19 mouse cellular contexts compared by ENCODE assay signal in genomic region chr5:71964876-71965432, GRCm38 (mm10).
DNase-seq lines count a peak whose midpoint lies in the region; ATAC-seq lines count a peak whose summit lies in the region.
"Had no signal": no experiment of that assay in that cellular context is flagged by ENCODE, and none has a peak within 500 bp of the region (broad histone marks: within the 10 kb centered on the region; RNA-seq: fewer than 3 reads in every experiment).

No protein-coding gene starts in this region.

- WGBS in forebrain, embryonic 14.5 days = 79% methylated on average over 4 of the region's 4 CpGs
- WGBS in forebrain, embryonic 13.5 days = 79% methylated on average over 4 of the region's 4 CpGs
- WGBS in hindbrain, embryonic 16.5 days = 70% methylated on average over 4 of the region's 4 CpGs
- 66% methylated on average over 4 of the region's 4 CpGs for WGBS in hindbrain, embryonic 13.5 days
- 59% methylated on average over 4 of the region's 4 CpGs for WGBS in neural tube, embryonic 12.5 days
- WGBS in neural tube, embryonic 15.5 days = 47% methylated on average over 4 of the region's 4 CpGs

- no peak overlapping the region for H3K4me2 ChIP-seq in forebrain, embryonic 14.5 days (ENCODE audit: low read length)
- H3K4me2 ChIP-seq in forebrain, embryonic 13.5 days = no peak overlapping the region
- no peak overlapping the region for H3K4me2 ChIP-seq in hindbrain, embryonic 16.5 days (ENCODE audit: low read length)
- no peak overlapping the region for H3K4me2 ChIP-seq in hindbrain, embryonic 13.5 days
- H3K4me2 ChIP-seq in neural tube, embryonic 12.5 days (replicated peaks) = no peak overlapping the region
- H3K4me2 ChIP-seq in neural tube, embryonic 15.5 days = no peak overlapping the region
- H3K4me2 ChIP-seq: embryonic facial prominence, embryonic 12.5 days; forebrain, embryonic 12.5 days; heart, embryonic 13.5 days had no signal

- no peaks in the 10 kb centered on the region for H3K9me3 ChIP-seq in forebrain, embryonic 14.5 days (replicated peaks; ENCODE audit: control insufficient read depth, low read length)
- no peaks in the 10 kb centered on the region for H3K9me3 ChIP-seq in forebrain, embryonic 13.5 days (replicated peaks)
- no peaks in the 10 kb centered on the region for H3K9me3 ChIP-seq in hindbrain, embryonic 16.5 days (ENCODE audit: control insufficient read depth, low read length)
- H3K9me3 ChIP-seq in hindbrain, embryonic 13.5 days = no peaks in the 10 kb centered on the region
- H3K9me3 ChIP-seq in neural tube, embryonic 12.5 days = no peaks in the 10 kb centered on the region
- H3K9me3 ChIP-seq in neural tube, embryonic 15.5 days (replicated peaks) = no peaks in the 10 kb centered on the region
- H3K9me3 ChIP-seq: embryonic facial prominence, embryonic 12.5 days; forebrain, embryonic 12.5 days; heart, embryonic 13.5 days had no signal

- no peaks in the 10 kb centered on the region for H3K36me3 ChIP-seq in forebrain, embryonic 14.5 days (ENCODE audit: control insufficient read depth, insufficient read depth, low read length)
- no peaks in the 10 kb centered on the region for H3K36me3 ChIP-seq in forebrain, embryonic 13.5 days (ENCODE audit: poor library complexity, severe bottlenecking)
- no peaks in the 10 kb centered on the region for H3K36me3 ChIP-seq in hindbrain, embryonic 16.5 days (ENCODE audit: control insufficient read depth, insufficient read depth, low read length)
- H3K36me3 ChIP-seq in hindbrain, embryonic 13.5 days = no peaks in the 10 kb centered on the region
- H3K36me3 ChIP-seq in neural tube, embryonic 12.5 days = no peaks in the 10 kb centered on the region
- H3K36me3 ChIP-seq in neural tube, embryonic 15.5 days = no peaks in the 10 kb centered on the region
- H3K36me3 ChIP-seq: embryonic facial prominence, embryonic 12.5 days; forebrain, embryonic 12.5 days; heart, embryonic 13.5 days had no signal

- 0 out of 2 replicates have a peak, but pooled peaks cover 1% of the 10 kb centered on the region for H3K4me1 ChIP-seq in forebrain, embryonic 14.5 days (ENCODE audit: control insufficient read depth, insufficient read depth, low read length)
- peaks cover 4% of the 10 kb centered on the region; the same call in 1 of the 2 replicates for H3K4me1 ChIP-seq in forebrain, embryonic 13.5 days
- H3K4me1 ChIP-seq in hindbrain, embryonic 16.5 days (ENCODE audit: control insufficient read depth, insufficient read depth, low read depth, low read length) = peaks cover 1% of the 10 kb centered on the region
- H3K4me1 ChIP-seq in hindbrain, embryonic 13.5 days (replicated peaks) = no peaks in the 10 kb centered on the region
- H3K4me1 ChIP-seq in neural tube, embryonic 12.5 days = no peaks in the 10 kb centered on the region
- peaks cover under 1% of the 10 kb centered on the region; the same call in 1 of the 2 replicates for H3K4me1 ChIP-seq in neural tube, embryonic 15.5 days
- H3K4me1 ChIP-seq: embryonic facial prominence, embryonic 12.5 days; heart, embryonic 13.5 days had no signal

- H3K27ac ChIP-seq in forebrain, embryonic 14.5 days (ENCODE audit: low read depth, low read length) = no peak overlapping the region
- H3K27ac ChIP-seq in forebrain, embryonic 13.5 days = no peak overlapping the region
- no peak overlapping the region for H3K27ac ChIP-seq in hindbrain, embryonic 16.5 days (ENCODE audit: low read depth, low read length)
- H3K27ac ChIP-seq in hindbrain, embryonic 13.5 days = no peak overlapping the region
- H3K27ac ChIP-seq in neural tube, embryonic 12.5 days = no peak overlapping the region
- H3K27ac ChIP-seq in neural tube, embryonic 15.5 days (replicated peaks) = no peak overlapping the region
- H3K27ac ChIP-seq: embryonic facial prominence, embryonic 12.5 days; forebrain, embryonic 12.5 days; heart, embryonic 13.5 days; hindbrain, postnatal 0 days had no signal

- peak; percentile 17 for DNase-seq in forebrain, embryonic 14.5 days (ENCODE audit: low spot score)
- no peak for DNase-seq in cerebellum, adult 11 months
- DNase-seq: adrenal gland, postnatal 10 days; cerebellum, adult 11-12 months; cerebellum, adult 9-10 months; cerebellum, postnatal 25 days; gastrocnemius, postnatal 36 days; heart, adult 11 months; heart, postnatal 36 days; kidney, adult 11 months had no signal

- H3K27me3 ChIP-seq in forebrain, embryonic 14.5 days (replicated peaks; ENCODE audit: control insufficient read depth, insufficient read depth, low read length) = no peaks in the 10 kb centered on the region
- no peaks in the 10 kb centered on the region for H3K27me3 ChIP-seq in forebrain, embryonic 13.5 days
- H3K27me3 ChIP-seq in hindbrain, embryonic 16.5 days (replicated peaks; ENCODE audit: control insufficient read depth, insufficient read depth, low read length) = no peaks in the 10 kb centered on the region
- no peaks in the 10 kb centered on the region for H3K27me3 ChIP-seq in hindbrain, embryonic 13.5 days
- H3K27me3 ChIP-seq in neural tube, embryonic 12.5 days (replicated peaks) = no peaks in the 10 kb centered on the region
- no peaks in the 10 kb centered on the region for H3K27me3 ChIP-seq in neural tube, embryonic 15.5 days (replicated peaks)
- H3K27me3 ChIP-seq: embryonic facial prominence, embryonic 12.5 days; forebrain, embryonic 12.5 days; heart, embryonic 13.5 days had no signal

- peak; percentile 40; the same call in 1 of the 2 replicates for ATAC-seq in forebrain, embryonic 14.5 days
- no peak for ATAC-seq in forebrain, embryonic 13.5 days
- ATAC-seq in hindbrain, embryonic 16.5 days = 0 out of 2 replicates have a peak, but pooled peaks have one; percentile 48
- no peak for ATAC-seq in hindbrain, embryonic 13.5 days (ENCODE audit: low FRiP score)
- 0 out of 2 replicates have a peak, but pooled peaks have one; percentile 50 for ATAC-seq in neural tube, embryonic 12.5 days (ENCODE audit: low FRiP score, low read depth)
- ATAC-seq in neural tube, embryonic 15.5 days (ENCODE audit: low FRiP score) = no peak; the same call in 1 of the 2 replicates
- ATAC-seq: hindbrain, postnatal 0 days had no signal

- H3K9ac ChIP-seq in forebrain, embryonic 14.5 days (ENCODE audit: low read length) = no peak overlapping the region
- no peak overlapping the region for H3K9ac ChIP-seq in forebrain, embryonic 13.5 days
- no peak overlapping the region for H3K9ac ChIP-seq in hindbrain, embryonic 16.5 days (ENCODE audit: low read depth, low read length)
- H3K9ac ChIP-seq in hindbrain, embryonic 13.5 days = no peak overlapping the region
- no peak overlapping the region for H3K9ac ChIP-seq in neural tube, embryonic 12.5 days
- H3K9ac ChIP-seq in neural tube, embryonic 15.5 days (replicated peaks) = no peak overlapping the region
- H3K9ac ChIP-seq: embryonic facial prominence, embryonic 12.5 days; forebrain, embryonic 12.5 days; heart, embryonic 13.5 days had no signal

- H3K4me3 ChIP-seq in forebrain, embryonic 14.5 days (ENCODE audit: low read depth, low read length) = no peak overlapping the region
- H3K4me3 ChIP-seq in forebrain, embryonic 13.5 days = no peak overlapping the region
- H3K4me3 ChIP-seq in hindbrain, embryonic 16.5 days (ENCODE audit: low read length) = no peak overlapping the region
- H3K4me3 ChIP-seq in hindbrain, embryonic 13.5 days = no peak overlapping the region
- H3K4me3 ChIP-seq in neural tube, embryonic 12.5 days = no peak overlapping the region
- H3K4me3 ChIP-seq in neural tube, embryonic 15.5 days (replicated peaks) = no peak overlapping the region
- H3K4me3 ChIP-seq: embryonic facial prominence, embryonic 12.5 days; forebrain, embryonic 12.5 days; heart, embryonic 13.5 days had no signal

Comparison
In these comparisons a context has a peak if more than half of its experiments do, and no peak if none do; other contexts are left out.
1. ATAC-seq: peak in forebrain, embryonic 14.5 days (single experiment), hindbrain, embryonic 16.5 days (single experiment) and neural tube, embryonic 12.5 days (single experiment); none in forebrain, embryonic 13.5 days (single experiment), hindbrain, embryonic 13.5 days (single experiment) and neural tube, embryonic 15.5 days (single experiment).